Mouse (Mus musculus) thymus, adult 2 months (tissue): ENCODE measurements around the gene Rfxank. TPM values are rescaled to one million over a fixed set of nuclear protein-coding genes. Genes with fewer than 3 reads are reported as not detected.
A peak's percentile ranks its signal among the peaks of the same experiment; 100 is the strongest.

Source experiments
- DNase-seq: peaks from one replicate; pipeline ENCODE4 v3.0.0; 2021
- H3K27ac ChIP-seq: fragments of 200-500 bp; 2 replicates; pipeline ENCODE4 v1.5.1; 2012; ENCODE audit warnings: low read length, control low read depth; ENCODE audit not compliant: control insufficient read depth, insufficient read depth
- H3K27me3 ChIP-seq: fragments of 200-500 bp; 2 replicates; pipeline ENCODE4 v1.6.1; 2012; ENCODE audit warnings: mild to moderate bottlenecking, low read length, moderate library complexity, mixed read lengths; ENCODE audit not compliant: control insufficient read depth, insufficient read depth
- H3K36me3 ChIP-seq: fragments of 200-500 bp; 2 replicates; pipeline ENCODE4 v1.6.1; 2012; ENCODE audit warnings: mild to moderate bottlenecking, low read length, moderate library complexity; ENCODE audit not compliant: control insufficient read depth, insufficient read depth
- H3K4me1 ChIP-seq: fragments of 200-500 bp; replicated peaks from 2 replicates; pipeline ENCODE4 v1.6.1; 2012; ENCODE audit warnings: low read length; ENCODE audit not compliant: control insufficient read depth, insufficient read depth
- H3K4me3 ChIP-seq: fragments of 200-500 bp; 2 replicates; pipeline ENCODE4 v1.5.1; 2012; ENCODE audit warnings: mild to moderate bottlenecking, low read length, control low read depth, moderate library complexity; ENCODE audit not compliant: control insufficient read depth, insufficient read depth
- CTCF ChIP-seq: fragments of 200-500 bp; IDR thresholded peaks from 2 replicates; pipeline ENCODE4 v1.5.1; 2012; ENCODE audit warnings: mild to moderate bottlenecking, control low read depth, low read length, moderate library complexity, borderline replicate concordance; ENCODE audit not compliant: control insufficient read depth, poor library complexity, insufficient read depth; ENCODE audit errors: extremely low read depth
- POLR2A ChIP-seq: fragments of 200-500 bp; IDR thresholded peaks from 2 replicates; pipeline ENCODE4 v1.6.1; 2012; ENCODE audit warnings: mild to moderate bottlenecking, low read length, control low read depth, moderate library complexity; ENCODE audit not compliant: control insufficient read depth, poor library complexity, insufficient read depth; ENCODE audit errors: extremely low read depth
- WGBS: fragments of 180-500 bp; shearing (Covaris S2); methylation state at CpG from one replicate; pipeline ENCODE4 v1.1.7; 2018; 5-methylcytosine and 5-hydroxymethylcytosine counted together
- polyA plus RNA-seq: library from polyadenylated mRNA; depleted of rRNA; stranded (reverse); fragments of >200 nt; gene quantifications from 2 replicates; pipeline ENCODE4 v1.2.3, GENCODE M21; 2012

Gene Rfxank
- polyA plus RNA-seq, 1 experiment: 58.2 TPM

DNA sequence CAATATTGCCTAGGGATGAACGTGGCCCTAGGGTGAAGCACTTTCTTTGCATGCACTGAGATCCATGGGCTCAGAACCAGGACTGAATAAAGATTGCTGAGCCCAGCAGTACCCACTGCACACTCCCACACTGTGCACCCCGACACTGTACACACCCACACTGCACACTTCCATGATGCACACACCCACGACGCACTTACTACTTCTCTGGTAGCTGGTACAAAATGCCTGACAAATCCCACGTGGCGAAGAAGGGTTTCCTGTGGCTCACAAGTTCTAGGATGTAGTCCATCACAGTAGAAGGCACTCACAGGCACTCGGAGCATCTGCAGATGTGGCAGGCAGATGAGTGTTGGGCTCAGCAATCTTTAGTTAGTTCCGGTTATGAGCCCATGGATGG, 14.0 kb downstream of the Rfxank start:
- Histone ChIP-seq H3K27me3 (no peaks in the 10 kb centered on the region; the same call in 1 of the 2 replicates), H3K4me1 (no peaks in the 10 kb centered on the region), H3K36me3 (no peaks in the 10 kb centered on the region), H3K27ac (no peak overlapping the region), H3K4me3 (no peak overlapping the region)
- TF ChIP-seq CTCF: no peak
- TF ChIP-seq POLR2A: no peak
- WGBS: 67% methylated on average over 8 of the region's 8 CpGs
- DNase-seq: no peak

DNA sequence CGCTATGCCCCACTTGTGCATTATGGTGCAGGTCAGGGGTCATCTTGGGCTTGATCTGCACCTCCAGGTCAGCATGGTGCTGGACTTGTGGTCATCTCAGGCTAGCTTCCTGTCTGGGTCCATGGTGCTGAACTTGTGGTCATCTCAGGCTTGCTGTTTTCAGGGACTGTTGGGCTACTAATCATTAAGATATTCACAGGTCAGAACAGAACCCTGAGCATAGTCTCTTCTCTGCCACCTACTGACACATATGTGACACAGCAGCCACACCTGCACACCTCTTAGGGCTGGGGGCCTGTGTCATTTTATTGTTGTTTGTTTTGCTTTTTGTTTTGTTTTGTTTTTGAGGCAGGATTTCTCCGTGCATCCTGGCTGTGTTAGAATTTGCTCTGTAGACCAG, 16.1 kb downstream of the Rfxank start:
- H3K27me3 ChIP-seq: no peaks in the 10 kb centered on the region; the same call in 1 of the 2 replicates
- WGBS: 67% methylated on average over 2 of the region's 2 CpGs
- DNase-seq: peak; percentile 24
- TF ChIP-seq CTCF (no peak), POLR2A (no peak)
- no peak overlapping the region for H3K4me3 ChIP-seq
- no peaks in the 10 kb centered on the region for H3K36me3 ChIP-seq
- H3K4me1 ChIP-seq: no peaks in the 10 kb centered on the region
- no peak overlapping the region for H3K27ac ChIP-seq

DNA sequence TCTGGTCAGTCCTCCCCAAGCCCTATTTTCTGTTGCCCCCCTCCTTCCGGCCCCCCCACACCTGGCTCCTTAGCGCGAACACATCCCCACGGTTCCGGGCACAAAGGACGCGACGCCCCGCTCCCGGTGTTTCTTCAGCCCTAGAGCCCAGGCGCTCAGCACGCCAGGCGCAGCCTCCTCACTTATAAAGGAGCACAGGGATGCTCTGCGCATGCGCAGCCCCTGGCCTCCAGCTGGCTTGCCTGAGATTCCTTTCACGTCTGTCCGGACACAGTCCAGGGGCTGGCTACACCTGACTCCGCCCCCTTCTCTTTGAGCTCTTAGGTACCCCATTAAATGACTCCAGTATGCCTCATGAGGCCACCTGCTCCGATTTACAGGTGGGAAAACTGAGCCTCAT, 18.3 kb downstream of the Rfxank start, which contains the start of gene Ncan:
Gene Ncan (minus strand): TSS at position 207 of the 400 bp plus-strand sequence.
- Histone ChIP-seq H3K4me1 (no peaks in the 10 kb centered on the region), H3K4me3 (no peak within 1 kb of the TSS), H3K27me3 (no peaks in the 10 kb centered on the region; the same call in 1 of the 2 replicates), H3K27ac (no peak within 1 kb of the TSS), H3K36me3 (no peaks in the 10 kb centered on the region)
- TF ChIP-seq CTCF (no peak), POLR2A (no peak)
- WGBS: 6% methylated on average over 19 of the region's 19 CpGs
- DNase-seq: peak; percentile 13

DNA sequence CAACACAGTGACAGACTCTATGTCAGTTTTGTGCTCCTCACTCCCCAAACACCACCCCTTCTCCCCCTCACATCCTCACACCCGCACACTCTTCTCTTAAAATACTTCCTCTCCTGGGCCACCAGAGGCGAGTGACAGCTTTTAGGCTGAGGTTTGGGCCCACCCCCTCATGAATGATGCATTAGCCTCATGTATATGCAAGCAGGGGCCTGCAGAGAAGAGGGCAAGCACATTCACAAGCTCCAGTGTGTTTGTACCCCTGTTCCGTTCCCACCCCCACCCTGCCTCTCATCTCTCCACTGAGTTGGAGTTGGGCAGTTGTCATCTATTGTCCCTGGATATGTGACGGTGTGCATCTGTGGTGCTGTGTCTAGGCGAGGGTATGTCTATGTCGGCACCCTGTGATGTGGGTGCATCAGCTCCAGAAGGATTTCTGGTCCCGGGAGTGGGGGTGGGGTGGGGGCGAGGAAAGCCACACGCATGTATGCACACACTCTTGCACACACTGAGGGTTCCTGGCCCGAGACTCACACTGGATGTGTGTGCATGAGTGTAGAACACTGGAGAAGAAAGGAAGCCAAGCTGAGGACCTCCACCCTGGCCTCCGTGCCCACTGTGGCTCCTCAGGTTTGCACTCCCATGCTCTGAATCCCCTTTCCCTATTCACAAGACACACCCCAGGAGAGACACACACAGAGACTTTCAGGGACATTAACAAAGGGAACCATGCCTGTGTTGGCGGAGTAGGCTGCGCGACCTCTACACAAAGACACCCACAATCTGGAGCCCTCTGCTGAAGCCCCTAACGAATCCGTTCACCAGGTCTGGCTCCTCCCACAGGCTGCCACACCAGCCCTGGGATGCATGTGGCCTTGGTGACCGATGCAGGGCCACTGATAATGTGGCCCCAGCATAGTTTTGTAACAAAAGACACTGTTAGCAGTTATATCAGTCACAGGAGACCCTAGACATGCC, 19.9 kb downstream of the Rfxank start:
- Histone ChIP-seq H3K27ac (no peak overlapping the region), H3K4me3 (no peak overlapping the region), H3K27me3 (no peaks in the 10 kb centered on the region; the same call in 1 of the 2 replicates), H3K36me3 (no peaks in the 10 kb centered on the region), H3K4me1 (no peaks in the 10 kb centered on the region)
- no peak for TF ChIP-seq CTCF
- TF ChIP-seq POLR2A: no peak
- no peak for DNase-seq
- WGBS: 28% methylated on average over 17 of the region's 17 CpGs

DNA sequence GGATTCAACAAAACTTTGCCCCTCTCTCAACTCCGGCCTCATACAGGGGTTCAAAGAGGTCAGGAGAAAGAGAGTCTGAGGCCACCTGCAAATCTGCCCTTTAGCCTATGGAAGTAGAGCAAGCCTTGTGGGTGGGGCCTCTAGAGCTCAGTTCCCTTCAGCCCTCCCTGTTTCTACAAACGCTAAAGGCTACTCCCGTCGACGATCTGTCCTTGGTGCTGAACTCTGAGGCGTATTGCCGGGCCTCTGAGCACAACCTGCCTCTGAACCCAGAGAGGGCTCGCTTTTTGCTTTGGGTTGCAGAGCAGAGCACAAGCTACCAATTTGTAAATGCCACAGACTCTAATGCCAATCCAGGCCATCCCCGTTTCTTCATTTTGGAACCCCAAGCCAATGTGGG, 21.3 kb downstream of the Rfxank start:
- Histone ChIP-seq H3K4me3 (no peak overlapping the region), H3K4me1 (no peaks in the 10 kb centered on the region), H3K27me3 (peaks cover 6% of the 10 kb centered on the region; the same call in 1 of the 2 replicates), H3K27ac (no peak overlapping the region), H3K36me3 (no peaks in the 10 kb centered on the region)
- DNase-seq: peak; percentile 26
- TF ChIP-seq CTCF (no peak), POLR2A (no peak)
- WGBS: 8% methylated on average over 9 of the region's 9 CpGs

DNA sequence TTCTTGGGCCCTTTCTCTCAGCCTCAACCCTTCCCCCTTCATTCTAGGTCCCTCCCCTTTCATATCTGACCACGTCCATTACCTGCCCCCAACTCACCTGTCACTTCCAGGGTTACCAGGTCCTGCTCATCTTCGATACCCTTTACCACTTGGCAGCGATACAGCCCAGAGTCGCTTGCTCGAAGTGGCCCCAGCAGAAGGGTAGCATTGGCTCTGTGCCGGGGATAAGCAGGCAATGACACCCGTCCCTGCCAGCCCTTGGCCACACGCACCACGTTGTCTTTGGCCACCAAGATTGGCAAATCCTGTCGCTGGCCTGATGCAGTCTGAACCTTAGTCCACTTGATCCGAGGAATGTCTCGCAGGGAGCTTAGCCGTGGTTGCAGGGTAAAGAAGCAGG, 24.1 kb downstream of the Rfxank start:
- no peaks in the 10 kb centered on the region for H3K36me3 ChIP-seq
- H3K27ac ChIP-seq: no peak overlapping the region
- DNase-seq: no peak
- TF ChIP-seq POLR2A (no peak), CTCF (no peak)
- WGBS: 70% methylated on average over 13 of the region's 13 CpGs
- H3K4me3 ChIP-seq: no peak overlapping the region
- no peaks in the 10 kb centered on the region for H3K4me1 ChIP-seq
- peaks cover 12% of the 10 kb centered on the region; the same call in 1 of the 2 replicates for H3K27me3 ChIP-seq

DNA sequence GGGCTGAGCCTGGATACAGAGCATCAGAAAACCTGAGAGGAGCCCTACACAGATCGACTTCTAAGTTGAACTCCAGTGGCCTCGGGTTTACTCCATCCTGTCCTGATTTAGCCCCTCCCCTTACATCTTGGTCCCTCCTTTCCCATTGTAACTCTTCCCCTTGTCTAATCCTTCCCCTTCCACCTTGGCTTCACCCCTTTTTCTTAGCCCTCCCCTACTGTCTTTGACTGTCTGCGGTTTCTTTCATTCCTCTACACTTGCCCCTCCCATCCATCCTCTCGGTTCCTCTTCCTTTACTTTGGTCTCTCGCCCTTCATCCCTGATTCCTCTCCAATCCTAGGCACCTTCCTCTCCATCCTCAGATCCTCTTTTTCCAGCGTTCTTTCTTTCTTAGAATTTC, 24.5 kb downstream of the Rfxank start:
- no peaks in the 10 kb centered on the region for H3K36me3 ChIP-seq
- TF ChIP-seq POLR2A (no peak), CTCF (no peak)
- H3K4me3 ChIP-seq: no peak overlapping the region
- DNase-seq: no peak
- no peak overlapping the region for H3K27ac ChIP-seq
- 14% methylated on average over 6 of the region's 6 CpGs for WGBS
- no peaks in the 10 kb centered on the region for H3K4me1 ChIP-seq
- H3K27me3 ChIP-seq: peaks cover 12% of the 10 kb centered on the region; the same call in 1 of the 2 replicates
